Mouse (Mus musculus) cerebellum, adult 2 months (tissue): ENCODE results near the gene Wwp2. TPM values are rescaled to one million over a fixed set of nuclear protein-coding genes. Genes with fewer than 3 reads are reported as not detected.

Experiments
- DNase-seq, 2 experiments: peaks; one replicate each; pipeline ENCODE4 v3.0.0; 2021
- H3K27ac ChIP-seq: fragments of 200-500 bp; 2 replicates; pipeline ENCODE4 v1.5.1; 2012; ENCODE audit warnings: low read length, control low read depth, inconsistent platforms; ENCODE audit not compliant: insufficient read depth
- H3K27me3 ChIP-seq: fragments of 200-500 bp; 2 replicates; pipeline ENCODE4 v1.6.1; 2012; ENCODE audit warnings: inconsistent platforms, mild to moderate bottlenecking, low read length, moderate library complexity; ENCODE audit not compliant: control insufficient read depth, insufficient read depth
- H3K4me1 ChIP-seq: fragments of 200-500 bp; 2 replicates; pipeline ENCODE4 v1.6.1; 2011; ENCODE audit warnings: low read length; ENCODE audit not compliant: control insufficient read depth, insufficient read depth
- H3K4me3 ChIP-seq: fragments of 200-500 bp; replicated peaks from 2 replicates; pipeline ENCODE3; 2011; ENCODE audit warnings: mild to moderate bottlenecking, low read depth, low read length, control low read depth; ENCODE audit not compliant: insufficient read depth
- CTCF ChIP-seq: fragments of 200-500 bp; IDR thresholded peaks from 2 replicates; pipeline ENCODE4 v1.5.1; 2011; ENCODE audit warnings: low read depth, mild to moderate bottlenecking, control low read depth, low read length, moderate library complexity, borderline replicate concordance; ENCODE audit not compliant: insufficient read depth
- POLR2A ChIP-seq: fragments of 200-500 bp; IDR thresholded peaks from 2 replicates; pipeline ENCODE4 v1.6.1; 2011; ENCODE audit warnings: low read length, control low read depth, borderline replicate concordance; ENCODE audit not compliant: insufficient read depth
- WGBS: fragments of 180-500 bp; shearing (Covaris S2); methylation state at CpG from one replicate; pipeline ENCODE4 v1.1.7; 2018; 5-methylcytosine and 5-hydroxymethylcytosine counted together
- polyA plus RNA-seq: library from polyadenylated mRNA; depleted of rRNA; stranded (reverse); fragments of >200 nt; gene quantifications from 2 replicates; pipeline ENCODE4 v1.2.3, GENCODE M21; 2012

Wwp2 gene
- polyA plus RNA-seq, 1 experiment, result 33.9 TPM

DNA sequence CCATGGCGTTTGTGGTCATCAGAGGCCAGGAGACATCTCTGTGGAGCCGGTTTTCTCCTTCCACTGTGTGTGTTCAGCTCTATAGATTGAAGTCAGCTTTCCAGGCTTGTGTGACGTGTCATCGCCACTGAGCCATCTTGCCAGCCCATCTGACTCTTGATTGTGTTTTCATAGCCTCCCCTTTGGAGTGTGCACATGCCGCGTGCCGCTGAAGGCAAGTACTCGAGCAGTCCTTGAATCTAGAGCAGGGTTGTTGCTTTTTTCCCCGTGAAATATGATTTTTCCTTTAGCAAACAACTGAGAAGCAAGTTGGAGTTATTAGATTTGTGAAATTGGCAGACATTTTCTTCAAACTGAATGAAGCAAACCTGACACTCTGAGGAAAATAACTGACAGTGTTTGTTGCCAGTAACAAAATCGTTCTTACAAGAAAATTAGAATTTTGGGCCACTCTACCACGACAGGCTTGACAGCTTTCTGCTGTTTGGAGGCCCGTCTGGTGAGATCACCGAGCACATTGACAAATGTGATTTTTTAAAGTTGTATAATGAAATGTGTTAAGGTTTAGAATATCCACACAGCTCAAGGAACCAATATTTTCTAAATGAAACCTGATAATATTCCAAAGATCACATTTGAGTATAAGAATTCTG is 15.4 kb downstream of the Wwp2 start:
- Histone ChIP-seq H3K4me1 (no peaks in the 10 kb centered on the region), H3K4me3 (no peak overlapping the region), H3K27me3 (no peaks in the 10 kb centered on the region), H3K27ac (no peak overlapping the region)
- TF ChIP-seq POLR2A (no peak), CTCF (no peak)
- 73% methylated on average over 13 of the region's 13 CpGs for WGBS
- no peak for DNase-seq

DNA sequence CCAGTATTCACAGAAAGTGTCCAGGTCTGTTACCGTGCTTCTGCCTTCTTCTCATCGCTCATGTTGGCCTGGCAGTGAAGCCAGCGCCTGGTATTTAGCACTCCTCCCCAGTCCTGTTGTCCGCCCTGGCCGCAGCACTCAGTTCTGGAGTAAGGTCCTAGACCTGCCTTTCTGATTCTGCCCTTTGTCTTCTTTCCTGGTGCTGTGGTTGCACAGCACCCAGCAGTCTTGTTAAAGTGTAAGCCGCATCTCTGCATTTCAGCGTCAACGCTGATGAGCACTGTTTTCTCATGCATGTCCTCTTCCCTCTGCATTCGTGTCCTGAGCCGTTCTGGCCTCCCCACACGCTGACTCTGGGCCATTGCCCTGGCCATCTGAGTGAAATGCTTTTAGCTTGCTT is 17.2 kb downstream of the Wwp2 start:
- DNase-seq, result no peak
- Histone ChIP-seq H3K4me1 (no peaks in the 10 kb centered on the region), H3K4me3 (no peak overlapping the region), H3K27me3 (no peaks in the 10 kb centered on the region), H3K27ac (no peak overlapping the region)
- no peak for TF ChIP-seq CTCF
- no peak for TF ChIP-seq POLR2A
- 95% methylated on average over 11 of the region's 11 CpGs for WGBS

DNA sequence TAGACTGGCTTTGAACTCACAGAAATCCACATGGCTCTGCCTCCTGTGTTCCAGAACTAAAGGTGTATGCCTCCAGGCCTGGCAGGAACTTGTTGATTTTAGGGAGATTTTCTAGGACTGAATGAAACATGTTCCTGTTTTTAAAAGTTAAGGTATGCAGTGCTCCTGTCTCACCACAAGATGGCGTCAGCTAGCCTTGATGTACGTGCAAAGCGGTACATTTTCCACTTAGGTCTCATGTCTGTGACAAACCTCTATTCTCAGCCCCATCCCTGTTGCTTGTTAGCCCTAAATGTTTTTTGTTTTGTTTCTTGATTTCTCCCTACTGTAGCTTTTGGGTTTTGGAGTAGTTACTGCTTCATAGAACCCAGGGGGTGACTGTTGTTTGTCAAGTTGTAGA is 19.1 kb downstream of the Wwp2 start:
- H3K27ac ChIP-seq, result no peak overlapping the region
- no peak overlapping the region for H3K4me3 ChIP-seq
- 5% methylated on average over 3 of the region's 3 CpGs for WGBS
- DNase-seq, result peak; percentile 19 to 38
- no peaks in the 10 kb centered on the region for H3K27me3 ChIP-seq
- TF ChIP-seq CTCF, result peak; percentile 85
- no peak for TF ChIP-seq POLR2A
- no peaks in the 10 kb centered on the region for H3K4me1 ChIP-seq

DNA sequence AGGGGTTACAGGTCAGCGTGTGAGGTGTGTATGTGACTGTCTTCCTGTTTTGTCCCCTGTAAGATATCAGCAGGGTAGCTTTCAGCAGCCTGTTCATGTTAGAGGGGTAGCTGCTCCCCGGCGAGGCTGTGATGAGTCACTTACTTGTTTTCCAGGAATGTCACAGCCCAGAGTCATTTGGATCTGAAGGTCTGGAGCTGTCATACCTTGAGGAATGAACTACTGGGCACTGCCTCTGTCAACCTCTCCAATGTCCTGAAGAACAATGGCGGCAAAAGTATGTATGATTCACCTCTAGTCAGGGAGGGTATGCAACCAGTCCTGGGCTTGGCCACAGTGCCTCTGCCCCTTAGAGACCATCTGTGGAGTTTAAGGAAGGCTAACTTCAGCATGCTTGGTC is 21.6 kb downstream of the Wwp2 start:
- no peak for DNase-seq
- Histone ChIP-seq H3K27ac (no peak overlapping the region), H3K4me1 (no peaks in the 10 kb centered on the region), H3K27me3 (no peaks in the 10 kb centered on the region), H3K4me3 (no peak overlapping the region)
- TF ChIP-seq POLR2A (no peak), CTCF (no peak)
- 60% methylated on average over 4 of the region's 4 CpGs for WGBS

DNA sequence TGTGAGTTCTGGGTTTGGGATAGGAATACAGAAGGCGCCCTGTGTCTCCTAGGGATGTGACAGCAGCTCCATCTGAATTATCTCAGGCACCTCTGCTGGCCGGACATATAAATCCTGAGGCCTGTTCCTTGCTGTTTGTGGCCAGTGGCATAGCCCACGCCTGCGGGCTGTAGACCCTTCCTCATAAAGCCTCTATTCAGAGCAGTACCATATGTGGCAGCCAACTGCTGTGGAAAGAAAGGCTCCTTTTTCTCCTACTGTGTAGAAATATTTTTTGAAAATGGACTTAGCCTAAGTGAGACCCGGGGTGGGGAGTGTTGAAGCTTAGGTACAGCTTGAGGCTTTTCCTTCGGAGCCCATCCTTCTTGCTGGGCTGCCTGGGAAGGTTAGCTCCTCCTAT is 22.1 kb downstream of the Wwp2 start:
- DNase-seq, result no peak
- TF ChIP-seq POLR2A, result no peak
- TF ChIP-seq CTCF, result no peak
- 90% methylated on average over 6 of the region's 6 CpGs for WGBS
- no peaks in the 10 kb centered on the region for H3K4me1 ChIP-seq
- no peak overlapping the region for H3K27ac ChIP-seq
- H3K27me3 ChIP-seq, result no peaks in the 10 kb centered on the region
- H3K4me3 ChIP-seq, result no peak overlapping the region

DNA sequence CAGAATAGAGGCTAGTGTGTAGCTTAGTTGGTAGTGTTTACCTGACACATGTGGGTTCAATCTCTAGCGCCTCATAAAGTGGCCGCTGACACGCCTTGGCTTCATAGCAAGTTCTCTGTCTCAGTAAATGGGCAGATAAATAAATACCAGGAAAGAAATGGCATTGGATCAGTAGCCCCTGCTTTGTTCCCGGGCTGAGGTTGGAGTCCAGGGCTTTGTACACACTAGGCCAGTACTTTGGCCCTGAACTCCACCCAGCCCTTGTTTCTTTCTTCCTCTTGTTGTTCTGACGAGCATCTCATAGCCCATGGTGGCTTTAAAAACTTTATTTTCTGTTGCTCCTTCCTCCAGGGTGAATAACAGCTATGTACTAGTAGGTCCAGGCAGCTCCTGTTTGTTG is 26.3 kb downstream of the Wwp2 start:
- no peak for TF ChIP-seq CTCF
- TF ChIP-seq POLR2A, result no peak
- H3K27ac ChIP-seq, result no peak overlapping the region
- WGBS, result 95% methylated on average over 5 of the region's 5 CpGs

DNA sequence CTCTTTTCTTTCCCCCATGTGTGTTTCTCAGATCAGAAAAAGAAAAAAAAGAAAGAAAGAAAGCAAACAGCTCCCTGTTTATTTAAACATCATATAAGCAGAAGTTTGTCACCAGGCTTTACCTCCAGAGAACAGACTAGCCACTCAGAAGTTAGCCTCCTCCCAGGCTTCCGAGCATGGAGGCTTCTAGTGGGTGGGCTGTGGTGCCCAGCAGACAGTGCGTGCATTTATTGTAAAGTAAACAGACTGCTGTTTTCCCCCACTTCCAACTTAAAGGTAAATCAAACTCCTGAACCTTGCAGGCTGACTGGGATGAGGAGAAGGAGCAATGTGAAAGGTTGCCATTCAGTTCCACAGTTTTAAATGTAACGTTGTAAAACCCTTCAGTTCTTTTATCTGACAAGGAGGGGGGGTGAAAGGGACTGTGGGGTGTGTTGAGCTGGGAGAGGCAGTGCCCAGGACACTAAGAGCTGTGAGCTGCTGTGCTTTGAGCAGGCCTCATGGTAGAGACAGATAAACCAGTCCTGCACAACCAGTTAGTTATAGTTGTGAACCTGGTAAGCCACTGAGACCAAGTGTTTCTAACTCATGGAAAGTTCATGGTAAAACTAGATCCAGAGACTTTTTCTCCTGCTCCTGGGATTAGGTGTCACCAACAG is 29.3 kb downstream of the Wwp2 start:
- 85% methylated on average over 3 of the region's 3 CpGs for WGBS

More for the DNA sequence above, 26.3 kb downstream of the Wwp2 start:
- Histone ChIP-seq H3K4me3 (no peak overlapping the region), H3K27me3 (no peaks in the 10 kb centered on the region), H3K4me1 (no peaks in the 10 kb centered on the region)
- DNase-seq, result no peak

DNA sequence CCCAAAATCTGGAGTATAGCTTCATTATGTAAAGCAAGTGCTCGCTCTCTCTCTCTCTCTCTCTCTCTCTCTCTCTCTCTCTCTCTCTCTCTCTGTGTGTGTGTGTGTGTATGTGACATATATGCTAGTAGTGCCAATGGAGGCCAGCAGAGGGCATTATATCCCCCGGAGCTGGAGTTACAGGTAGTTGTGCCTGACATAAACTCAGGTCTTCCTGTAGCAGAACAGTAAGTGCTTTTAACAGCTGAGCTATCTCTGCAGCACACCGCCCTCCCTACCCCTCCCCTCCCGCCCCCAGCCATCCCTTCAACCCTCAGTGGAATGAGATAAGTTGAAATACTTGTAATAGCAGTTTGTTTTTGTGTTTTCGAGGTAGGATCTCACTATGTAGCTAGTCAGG is 30.5 kb downstream of the Wwp2 start:
- TF ChIP-seq CTCF (no peak), POLR2A (no peak)
- no peak for DNase-seq
- WGBS, result 96% methylated on average over 5 of the region's 5 CpGs
- Histone ChIP-seq H3K27ac (no peak overlapping the region), H3K27me3 (no peaks in the 10 kb centered on the region), H3K4me1 (no peaks in the 10 kb centered on the region), H3K4me3 (no peak overlapping the region)

More for the DNA sequence above, 29.3 kb downstream of the Wwp2 start:
- H3K4me1 ChIP-seq, result no peaks in the 10 kb centered on the region
- H3K27ac ChIP-seq, result no peak overlapping the region
- TF ChIP-seq POLR2A (no peak), CTCF (no peak)
- DNase-seq, result no peak
- no peak overlapping the region for H3K4me3 ChIP-seq
- no peaks in the 10 kb centered on the region for H3K27me3 ChIP-seq
